Mouse (Mus musculus): ENCODE results near the gene Rab3ip. TPM values are rescaled to one million over a fixed set of nuclear protein-coding genes. Genes with fewer than 3 reads are reported as not detected.

The Rab3ip gene
- polyA plus RNA-seq, 1 experiment from 2014 or later: 41.9 TPM

Other genes starting within 250 kb of the Rab3ip start
- gene Myrfl, start 53.9 kb downstream of the Rab3ip start, polyA plus RNA-seq (2016; fragmentation: Nextera tagmentation; extraction: Ambion mirVana): 0.09 and 0.10 TPM in 2 replicates
- gene Gm10271, start 21.8 kb upstream of the Rab3ip start, polyA plus RNA-seq (2016; fragmentation: Nextera tagmentation; extraction: Ambion mirVana): not detected in 2 replicates
- 0.35 and 0.48 TPM in 2 replicates for gene Best3, start 35.5 kb upstream of the Rab3ip start, polyA plus RNA-seq (2016; fragmentation: Nextera tagmentation; extraction: Ambion mirVana)
- 0.19 TPM in 2 replicates for gene Lrrc10, start 94.6 kb upstream of the Rab3ip start, polyA plus RNA-seq (2016; fragmentation: Nextera tagmentation; extraction: Ambion mirVana)
- gene Cct2, start 113.0 kb upstream of the Rab3ip start, polyA plus RNA-seq (2016; fragmentation: Nextera tagmentation; extraction: Ambion mirVana): 272 and 279 TPM in 2 replicates
- 21.2 and 24.8 TPM in 2 replicates for gene Frs2, start 197.8 kb upstream of the Rab3ip start, polyA plus RNA-seq (2016; fragmentation: Nextera tagmentation; extraction: Ambion mirVana)